21 mouse cellular contexts compared by ENCODE assay signal in genomic region chr2:4209234-4209633, GRCm38 (mm10).
DNase-seq lines count a peak whose midpoint lies in the region; ATAC-seq lines count a peak whose summit lies in the region.
"Had no signal": no experiment of that assay in that cellular context is flagged by ENCODE, and none has a peak within 500 bp of the region (broad histone marks: within the 10 kb centered on the region; RNA-seq: fewer than 3 reads in every experiment).

No protein-coding gene starts in this region.

- H3K27me3 ChIP-seq in forebrain, embryonic 16.5 days (replicated peaks; ENCODE audit: control insufficient read depth, insufficient read depth, low read length), result no peaks in the 10 kb centered on the region

- no peak for ATAC-seq in cerebellum, adult (ENCODE audit: insufficient number of reproducible peaks, low FRiP score, low TSS enrichment)
- peak; percentile 65; the same call in 1 of the 2 replicates for ATAC-seq in forebrain, embryonic 16.5 days
- ATAC-seq: inflammation-experienced regulatory T-cells, adult 6 months had no signal

- no peak overlapping the region for H3K4me2 ChIP-seq in forebrain, embryonic 16.5 days (ENCODE audit: low read length)
- H3K4me2 ChIP-seq: heart, embryonic 11.5 days; liver, embryonic 11.5 days had no signal

- no peaks in the 10 kb centered on the region for H3K36me3 ChIP-seq in forebrain, embryonic 16.5 days (ENCODE audit: control insufficient read depth, insufficient read depth)

- 28% methylated on average over 7 of the region's 7 CpGs for WGBS in forebrain, embryonic 16.5 days

- intact Hi-C loops in left cerebral cortex, postnatal 4 days (cut with DNase I), result no loop called here

- peak; percentile 66 for DNase-seq in cerebellum, postnatal 10 days
- DNase-seq in left cerebral cortex, postnatal 4 days, result peak; percentile 43
- no peak for DNase-seq in left cerebral cortex, adult 11 months (ENCODE audit: low spot score)
- peak; percentile 63 for DNase-seq in retina, embryonic 14.5 days (ENCODE audit: low spot score)
- no peak for DNase-seq in kidney, postnatal 10 days
- DNase-seq in kidney, adult 18-20 months, result no peak
- DNase-seq: adrenal gland, postnatal 10 days; cerebellum, adult 11-12 months; cerebellum, postnatal 36 days; heart, postnatal 10 days; kidney, adult 8-10 months; kidney, postnatal 25 days; lung, adult 18-20 months; right cerebral cortex, adult 18-20 months; thymus, postnatal 14 days had no signal

- peak overlapping the region; percentile 1; the same call in 1 of the 2 replicates for H3K27ac ChIP-seq in forebrain, embryonic 16.5 days (ENCODE audit: low read length)

- H3K4me3 ChIP-seq in forebrain, embryonic 16.5 days (replicated peaks; ENCODE audit: low read length), result no peak overlapping the region
- H3K4me3 ChIP-seq: myocyte had no signal

- H3K9ac ChIP-seq in forebrain, embryonic 16.5 days (replicated peaks; ENCODE audit: low read depth, low read length), result no peak overlapping the region

- H3K9me3 ChIP-seq in forebrain, embryonic 16.5 days (ENCODE audit: control insufficient read depth, low read length), result no peaks in the 10 kb centered on the region

- H3K4me1 ChIP-seq in forebrain, embryonic 16.5 days (replicated peaks; ENCODE audit: control insufficient read depth, insufficient read depth, low read length), result peaks cover 7% of the 10 kb centered on the region

Comparison
In these comparisons a context has a peak if more than half of its experiments do, and no peak if none do; other contexts are left out.
1. DNase-seq: peak in cerebellum, postnatal 10 days (2 of 2), left cerebral cortex, postnatal 4 days (single experiment) and retina, embryonic 14.5 days (single experiment); none in left cerebral cortex, adult 11 months (single experiment), kidney, postnatal 10 days (single experiment) and kidney, adult 18-20 months (single experiment).